Mouse (Mus musculus) layer of hippocampus, adult 18-20 months (tissue): ENCODE results near the gene Ufc1. TPM values are rescaled to one million over a fixed set of nuclear protein-coding genes. Genes with fewer than 3 reads are reported as not detected.

Source experiments
- DNase-seq, 2 experiments: peaks; one replicate each; pipeline ENCODE4 v3.0.0; 2022; ENCODE audit warnings: low spot score in 2 of 2
- total RNA-seq, 2 experiments: library from RNA; stranded (reverse); gene quantifications; 2 replicates each; pipeline ENCODE4 v1.2.3; 2021

The Ufc1 gene
- total RNA-seq, 2 experiments from 2014 or later: 99.7 to 108 TPM

GRCm38 (mm10) chr1:171287136-171288081, 7.4 kb downstream of the Ufc1 start, which contains the start of gene Usp21:
TSS of gene Usp21 (minus strand) at chr1:171287991.
- DNase-seq: peak; percentile 94 to 97

GRCm38 (mm10) chr1:171286517-171286916, 8.3 kb downstream of the Ufc1 start:
- no peak for DNase-seq

GRCm38 (mm10) chr1:171285096-171285892, 9.5 kb downstream of the Ufc1 start:
- peak in 1 of 2 experiments; percentile 1 for DNase-seq

- no peak for DNase-seq
These were observed 10.3 kb downstream of the Ufc1 start for GRCm38 (mm10) chr1:171284491-171284890.

- peak in 1 of 2 experiments; percentile 3 for DNase-seq
These were observed 11.3 kb downstream of the Ufc1 start for GRCm38 (mm10) chr1:171283188-171284160.

GRCm38 (mm10) chr1:171282086-171282805, 12.6 kb downstream of the Ufc1 start:
- peak in 1 of 2 experiments; percentile 2 for DNase-seq

GRCm38 (mm10) chr1:171281528-171281923, 13.3 kb downstream of the Ufc1 start:
- DNase-seq: peak; percentile 67 to 87

- DNase-seq: peak; percentile 94 to 97
These were observed 13.8 kb downstream of the Ufc1 start, which contains the start of gene Ppox for GRCm38 (mm10) chr1:171280916-171281527. TSS of gene Ppox (minus strand) at chr1:171281186.

- DNase-seq: no peak
These were observed 14.4 kb downstream of the Ufc1 start for GRCm38 (mm10) chr1:171280250-171280915.

- no peak for DNase-seq
These were observed 15.1 kb downstream of the Ufc1 start for GRCm38 (mm10) chr1:171279721-171280120.

GRCm38 (mm10) chr1:171279012-171279705, 15.7 kb downstream of the Ufc1 start:
- no peak for DNase-seq

- no peak for DNase-seq
These were observed 16.4 kb downstream of the Ufc1 start for GRCm38 (mm10) chr1:171278436-171278835.

- DNase-seq: no peak
These were observed 17.1 kb downstream of the Ufc1 start for GRCm38 (mm10) chr1:171277736-171278135.

- no peak for DNase-seq
These were observed 18.6 kb downstream of the Ufc1 start for GRCm38 (mm10) chr1:171276110-171276748.

- DNase-seq: no peak
These were observed 19.6 kb downstream of the Ufc1 start for GRCm38 (mm10) chr1:171275144-171275734.

GRCm38 (mm10) chr1:171274171-171274570, 20.7 kb downstream of the Ufc1 start:
- DNase-seq: no peak

- DNase-seq: no peak
These were observed 22.7 kb downstream of the Ufc1 start for GRCm38 (mm10) chr1:171272086-171272485.
